Mouse (Mus musculus): ENCODE data around the gene Rnf227.

Gene Rnf227

GRCm38 (mm10) chr11:69331929-69332405, 8.3 kb upstream of the Rnf227 start:
- DNase-seq (ENCODE audit: low spot score) = no peak

DNA sequence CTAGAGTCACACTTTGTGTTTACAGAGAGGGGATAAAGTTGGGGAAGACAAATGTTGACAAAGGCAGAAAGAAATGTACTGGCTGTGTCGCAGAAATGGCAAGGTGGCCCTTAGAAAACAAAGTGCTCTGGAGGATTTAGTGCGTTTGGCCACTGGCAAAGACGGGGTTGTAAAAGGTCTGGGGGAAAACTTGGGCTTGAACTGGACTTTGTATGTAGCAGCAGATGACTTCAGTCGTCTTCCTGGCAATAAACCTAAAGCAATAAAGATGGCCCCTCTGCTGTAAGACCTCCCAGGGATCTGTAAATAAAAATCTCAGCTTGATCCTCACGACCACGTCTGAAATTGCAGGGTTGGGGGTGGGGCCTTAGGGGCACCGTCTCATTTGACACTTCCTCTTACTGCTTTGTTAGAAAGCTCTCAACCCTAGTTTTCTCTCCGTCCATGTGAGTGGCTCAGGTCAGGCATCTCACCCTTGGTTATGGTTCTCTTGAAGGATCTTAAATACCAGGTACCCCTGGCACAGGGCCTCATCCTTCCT, 7.5 kb upstream of the Rnf227 start:
- DNase-seq (ENCODE audit: low spot score) = no peak

DNA sequence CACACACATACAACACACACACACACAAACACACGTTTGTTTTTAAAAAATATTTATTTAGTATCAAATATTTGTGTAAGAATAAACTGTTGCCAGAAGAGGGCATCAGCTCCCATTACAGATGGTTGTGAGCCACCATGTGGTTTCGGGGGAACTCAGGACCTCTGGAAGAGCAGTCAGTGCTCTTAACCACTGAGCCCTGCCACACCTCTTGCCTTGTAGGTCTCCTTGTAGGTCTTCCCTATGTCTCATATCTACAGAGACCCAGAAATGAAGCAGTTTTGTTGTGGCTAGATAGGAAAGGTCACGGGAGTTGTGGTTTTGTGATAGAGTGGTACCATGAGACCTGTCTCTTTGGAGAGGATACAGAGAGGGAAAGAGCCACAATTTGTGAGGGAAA, 6.3 kb upstream of the Rnf227 start:
- DNase-seq (ENCODE audit: low spot score) = no peak

DNA sequence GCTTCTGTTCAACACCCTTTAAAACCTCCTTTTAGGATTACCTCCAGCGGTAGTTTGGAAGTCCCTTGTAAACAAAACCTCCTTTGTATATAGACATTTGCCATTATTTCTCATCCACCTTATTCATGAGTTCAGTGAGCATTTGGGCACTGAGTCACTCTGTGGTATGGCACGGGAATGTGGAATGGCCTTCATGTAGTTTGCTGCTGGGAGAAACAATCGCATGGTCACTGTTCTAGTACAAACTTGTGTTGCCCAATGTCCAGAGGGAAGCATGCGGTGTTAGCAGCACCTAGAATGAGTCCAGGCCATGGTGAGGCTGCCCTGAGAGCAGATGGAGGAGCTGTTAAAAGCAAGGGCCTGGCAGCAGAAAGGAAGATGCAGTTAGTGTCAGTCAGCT, 5.5 kb upstream of the Rnf227 start:
- DNase-seq (ENCODE audit: low spot score) = peak; percentile 16

- DNase-seq (ENCODE audit: low spot score) = no peak
Measured at GRCm38 (mm10) chr11:69346441-69346840, 6.2 kb downstream of the Rnf227 start.

GRCm38 (mm10) chr11:69356544-69356943, 16.3 kb downstream of the Rnf227 start:
- DNase-seq (ENCODE audit: low spot score) = no peak

- no peak for DNase-seq (ENCODE audit: low spot score)
Measured at GRCm38 (mm10) chr11:69357690-69358089, 17.4 kb downstream of the Rnf227 start.

- DNase-seq (ENCODE audit: low spot score) = no peak
Measured at GRCm38 (mm10) chr11:69362021-69362420, 21.8 kb downstream of the Rnf227 start.

DNA sequence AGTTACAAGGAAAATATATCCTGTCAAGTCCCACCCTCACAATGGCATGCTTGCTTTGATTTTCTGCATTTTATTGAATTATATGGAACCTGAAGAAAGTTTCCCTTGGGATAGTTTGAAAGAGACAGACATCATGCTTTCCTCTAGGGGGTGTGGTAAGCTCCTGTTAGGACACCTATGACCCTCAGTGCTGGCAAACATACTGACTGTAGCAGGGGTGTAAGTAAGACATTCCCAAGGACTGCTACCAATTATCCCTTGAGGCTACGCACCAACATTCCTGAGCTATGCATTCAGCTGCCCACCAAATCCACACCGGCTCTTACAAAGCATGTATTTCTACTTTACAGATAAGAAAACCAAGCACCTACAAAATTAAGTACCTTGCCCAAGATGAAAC, 22.2 kb downstream of the Rnf227 start:
- DNase-seq (ENCODE audit: low spot score) = no peak

- no peak for DNase-seq (ENCODE audit: low spot score)
Measured at GRCm38 (mm10) chr11:69364376-69364775, 24.1 kb downstream of the Rnf227 start.

DNA sequence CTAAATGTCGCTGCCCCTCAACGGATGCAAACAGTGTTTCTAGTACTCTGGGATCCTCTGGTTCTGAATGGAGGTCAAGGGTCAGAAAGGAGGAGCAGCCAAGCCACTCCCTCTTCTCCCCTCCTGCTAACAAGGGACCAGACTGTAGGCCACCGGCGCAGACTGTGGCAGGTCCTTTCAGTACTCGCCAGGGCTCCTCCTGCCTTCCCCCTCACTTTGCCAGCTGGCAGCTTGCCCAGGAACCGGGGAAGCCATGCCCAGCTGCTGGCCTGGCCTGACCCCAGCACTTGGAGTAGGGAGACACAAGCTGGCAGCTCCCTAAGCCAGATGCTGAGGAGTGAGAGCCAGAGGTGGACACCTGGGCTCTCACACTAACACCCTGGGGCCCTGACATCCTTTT, 24.6 kb downstream of the Rnf227 start:
- DNase-seq (ENCODE audit: low spot score) = peak; percentile 99

DNA sequence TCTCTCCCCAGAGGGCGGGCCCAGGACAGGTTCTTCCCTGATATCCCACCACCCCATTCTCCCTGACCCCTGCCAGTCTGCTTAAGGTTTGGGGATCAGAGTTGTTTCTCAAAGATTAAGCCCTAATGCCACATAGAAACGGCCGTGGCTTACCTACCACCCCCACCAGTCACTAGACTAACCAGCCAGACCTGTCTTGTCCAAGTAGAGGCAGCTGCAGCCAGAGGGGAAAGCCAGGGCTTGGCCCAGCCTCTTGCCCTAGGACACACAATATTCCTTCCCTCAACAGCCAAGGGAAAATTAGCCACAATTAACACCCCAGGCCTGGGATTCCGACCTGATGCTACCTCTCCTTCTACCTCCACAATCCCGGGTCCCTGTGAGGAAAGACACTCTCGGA, 25.5 kb downstream of the Rnf227 start:
- peak; percentile 67 for DNase-seq (ENCODE audit: low spot score)

DNA sequence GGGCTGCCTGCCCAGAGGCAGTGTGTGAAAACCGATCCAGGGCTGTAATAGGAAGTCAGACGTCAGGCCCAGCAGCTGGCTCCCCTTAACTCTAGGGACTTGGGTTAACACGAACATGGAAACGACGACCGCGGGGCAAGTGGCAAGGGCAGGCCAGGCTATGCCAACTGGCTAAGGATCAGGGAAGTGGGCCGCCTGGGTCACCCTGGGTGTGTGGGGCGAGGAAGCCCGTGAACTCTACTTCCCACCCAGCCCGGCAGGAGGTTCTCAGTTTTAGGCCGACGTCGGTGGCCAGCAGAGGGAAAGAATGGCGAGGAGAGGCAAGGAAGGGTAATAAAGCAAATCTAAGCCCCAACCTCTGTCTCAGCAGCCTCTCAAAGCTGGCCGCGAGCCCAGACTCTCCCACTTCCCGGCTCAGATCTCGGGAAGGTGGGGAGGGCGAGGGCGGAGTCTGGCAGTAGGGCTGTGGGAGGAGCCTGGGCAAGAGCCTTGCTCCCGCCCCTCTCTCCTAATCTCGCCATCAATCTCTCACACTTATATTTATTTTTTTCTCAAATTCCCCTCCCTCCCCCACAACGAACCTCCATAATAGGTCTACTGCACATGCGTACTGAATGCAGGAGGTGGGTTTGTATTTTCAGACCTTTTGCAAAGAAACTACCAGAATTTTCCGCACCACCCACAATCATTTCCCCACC, 26.0 kb downstream of the Rnf227 start:
- peak; percentile 96 for DNase-seq (ENCODE audit: low spot score)

DNA sequence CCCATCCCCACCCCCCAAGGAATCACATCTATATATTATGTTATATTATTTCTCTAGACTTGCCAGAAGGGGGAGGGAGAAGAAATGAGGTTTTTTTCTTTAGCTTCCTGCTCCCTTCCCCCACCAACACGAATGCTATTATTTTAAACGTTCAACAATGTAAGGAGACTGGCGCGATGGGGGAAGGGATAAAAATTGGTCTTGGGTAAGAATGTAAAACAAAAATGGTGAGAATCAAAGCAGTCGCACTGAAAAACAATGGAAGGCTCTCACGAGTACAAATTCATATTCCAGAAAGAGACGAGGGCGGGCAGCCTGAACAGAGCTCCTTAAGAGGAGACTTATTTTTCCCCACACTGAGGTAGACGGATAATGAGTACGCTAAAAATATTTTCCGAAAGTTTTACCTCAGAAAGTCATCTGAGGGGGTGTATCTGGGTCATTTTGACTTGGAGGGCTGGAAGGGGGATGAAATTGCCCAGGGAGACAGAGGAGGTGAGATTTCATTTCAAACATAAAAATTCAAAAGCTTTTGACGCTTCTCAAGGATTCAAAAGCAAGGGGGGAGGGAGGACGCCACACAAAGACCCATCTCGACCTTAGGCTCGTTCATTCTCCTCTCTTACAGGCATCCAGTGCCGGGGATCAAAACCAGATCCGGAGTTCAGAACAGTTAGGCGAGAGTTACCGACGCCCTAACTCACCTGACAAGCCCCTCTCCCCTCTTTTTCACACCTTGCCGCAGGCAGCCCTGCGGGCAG, 26.8 kb downstream of the Rnf227 start:
- peak; percentile 26 for DNase-seq (ENCODE audit: low spot score)

- DNase-seq (ENCODE audit: low spot score) = peak; percentile 25
Measured at GRCm38 (mm10) chr11:69367616-69368355, 27.5 kb downstream of the Rnf227 start.

- DNase-seq (ENCODE audit: low spot score) = peak; percentile 38
Measured at GRCm38 (mm10) chr11:69368356-69369214, 28.3 kb downstream of the Rnf227 start.

- no peak for DNase-seq (ENCODE audit: low spot score)
Measured at GRCm38 (mm10) chr11:69369215-69369989, 29.1 kb downstream of the Rnf227 start, which contains the start of gene Chd3. Chd3 (minus strand) TSS chr11:69369406.

- no peak for DNase-seq (ENCODE audit: low spot score)
Measured at GRCm38 (mm10) chr11:69369990-69370816, 29.9 kb downstream of the Rnf227 start.

- DNase-seq (ENCODE audit: low spot score) = peak; percentile 64
Measured at GRCm38 (mm10) chr11:69370817-69371215, 30.6 kb downstream of the Rnf227 start.

- no peak for DNase-seq (ENCODE audit: low spot score)
Measured at GRCm38 (mm10) chr11:69371601-69372000, 31.3 kb downstream of the Rnf227 start.

Measured in adipocyte (in vitro differentiated cells).